Mouse (Mus musculus) embryonic facial prominence, embryonic 13.5 days (tissue): ENCODE measurements around the gene Best2. TPM values are rescaled to one million over a fixed set of nuclear protein-coding genes. Genes with fewer than 3 reads are reported as not detected.

Source experiments
- ATAC-seq: fragments of 200-750 bp; cut with Nextera tagmentation; 2 replicates; pipeline ENCODE4 v1.8.0; 2017; ENCODE audit warnings: low read depth; ENCODE audit not compliant: insufficient number of reproducible peaks, insufficient read depth, low FRiP score, low TSS enrichment
- H3K27ac ChIP-seq: fragments of 300-500 bp; sonication (generic); 2 replicates; pipeline ENCODE4 v1.5.1; 2015; ENCODE audit warnings: moderate library complexity, mild to moderate bottlenecking, inconsistent platforms
- H3K27me3 ChIP-seq: fragments of 300-500 bp; sonication (generic); 2 replicates; pipeline ENCODE4 v1.6.1; 2015; ENCODE audit warnings: mild to moderate bottlenecking, inconsistent platforms
- H3K36me3 ChIP-seq: fragments of 300-500 bp; sonication (generic); 2 replicates; pipeline ENCODE4 v1.6.1; 2015; ENCODE audit warnings: mild to moderate bottlenecking, inconsistent platforms
- H3K4me1 ChIP-seq: fragments of 300-500 bp; sonication (generic); 2 replicates; pipeline ENCODE4 v1.6.1; 2015; ENCODE audit warnings: inconsistent platforms
- H3K4me2 ChIP-seq: fragments of 300-500 bp; sonication (generic); 2 replicates; pipeline ENCODE4 v1.6.1; 2015; ENCODE audit warnings: moderate library complexity, mild to moderate bottlenecking, inconsistent platforms
- H3K4me3 ChIP-seq: fragments of 300-500 bp; sonication (generic); 2 replicates; pipeline ENCODE4 v1.5.1; 2015; ENCODE audit warnings: mild to moderate bottlenecking, inconsistent platforms
- H3K9ac ChIP-seq: fragments of 300-500 bp; sonication (generic); 2 replicates; pipeline ENCODE4 v1.6.1; 2015; ENCODE audit warnings: mild to moderate bottlenecking, inconsistent platforms
- H3K9me3 ChIP-seq: fragments of 300-500 bp; sonication (generic); 2 replicates; pipeline ENCODE4 v1.6.1; 2016; ENCODE audit warnings: inconsistent platforms
- WGBS: fragments of 180-500 bp; shearing (Covaris S2); methylation state at CpG from one replicate; pipeline ENCODE4 v1.1.7; 2015; ENCODE audit warnings: mixed read lengths; 5-methylcytosine and 5-hydroxymethylcytosine counted together
- polyA plus RNA-seq: library from polyadenylated mRNA; unstranded; fragments of >200 nt; fragmentation: Nextera tagmentation; extraction: Ambion mirVana; gene quantifications from 2 replicates; pipeline ENCODE4 v1.2.1, GENCODE M21; 2015

The Best2 gene
- polyA plus RNA-seq, 1 experiment from 2014 or later: 0.14 TPM

DNA sequence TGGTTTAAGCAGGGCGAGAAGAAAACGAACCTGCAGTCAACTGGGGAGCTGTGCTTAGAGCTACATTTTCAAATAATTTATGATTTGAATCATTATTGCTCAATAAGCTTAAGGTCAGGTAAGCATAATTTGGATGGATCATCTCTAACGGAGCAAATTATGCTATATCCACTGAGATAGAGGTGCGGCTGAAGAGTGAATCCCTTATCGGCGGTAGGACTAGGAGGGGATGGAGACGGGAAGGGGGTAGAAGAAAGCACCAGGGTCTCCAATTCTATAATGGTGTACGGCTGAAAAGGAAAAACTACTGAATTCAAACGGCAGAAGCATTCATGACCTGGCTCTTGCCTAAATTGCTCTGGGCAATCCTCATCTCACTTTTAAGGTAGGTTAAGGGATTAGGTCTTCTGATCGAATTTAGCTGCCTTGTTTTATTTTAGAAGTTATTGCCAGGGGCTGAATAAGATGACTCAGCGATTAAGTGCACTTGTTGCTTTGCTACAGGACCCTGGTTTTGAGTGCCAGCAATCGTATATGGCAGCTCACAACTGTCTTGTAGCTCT is 20.9 kb upstream of the Best2 start:
- H3K36me3 ChIP-seq: peaks cover 40% of the 10 kb centered on the region
- H3K9me3 ChIP-seq: no peaks in the 10 kb centered on the region
- peak overlapping the region; percentile 81 for H3K4me3 ChIP-seq
- H3K9ac ChIP-seq: peak overlapping the region; percentile 95
- no peaks in the 10 kb centered on the region for H3K27me3 ChIP-seq
- WGBS: 5% methylated on average over 12 of the region's 12 CpGs
- peaks cover 30% of the 10 kb centered on the region for H3K4me1 ChIP-seq
- peak overlapping the region; percentile 100 for H3K27ac ChIP-seq
- no peak for ATAC-seq
- H3K4me2 ChIP-seq: peak overlapping the region; percentile 80

DNA sequence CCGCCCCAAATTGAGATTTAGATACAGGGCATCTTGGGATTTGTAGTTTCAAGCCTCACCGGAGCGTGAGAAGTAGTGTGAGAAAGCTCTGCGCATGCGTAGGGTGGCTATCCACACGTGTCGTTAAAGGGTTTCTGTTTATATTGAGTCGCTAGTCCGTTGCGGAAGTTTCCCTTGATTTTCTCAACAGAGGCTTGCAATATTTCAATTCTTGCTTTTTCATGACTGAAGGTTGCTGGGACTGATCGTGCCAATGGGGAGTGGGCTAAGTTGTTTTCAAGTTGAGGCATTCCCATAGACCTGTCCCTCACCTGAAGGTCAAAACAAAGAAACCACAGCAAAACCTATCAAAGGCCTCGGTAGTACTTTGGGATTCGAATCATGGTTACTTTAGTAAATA is 20.4 kb upstream of the Best2 start:
- Histone ChIP-seq H3K4me3 (peak overlapping the region; percentile 81), H3K9me3 (no peaks in the 10 kb centered on the region), H3K27me3 (no peaks in the 10 kb centered on the region), H3K4me2 (peak overlapping the region; percentile 80), H3K36me3 (peaks cover 40% of the 10 kb centered on the region), H3K27ac (0 out of 2 replicates have a peak overlapping the region, but pooled peaks have one; percentile 100), H3K9ac (peak overlapping the region; percentile 95), H3K4me1 (peaks cover 30% of the 10 kb centered on the region)
- ATAC-seq: no peak
- WGBS: 5% methylated on average over 12 of the region's 13 CpGs

DNA sequence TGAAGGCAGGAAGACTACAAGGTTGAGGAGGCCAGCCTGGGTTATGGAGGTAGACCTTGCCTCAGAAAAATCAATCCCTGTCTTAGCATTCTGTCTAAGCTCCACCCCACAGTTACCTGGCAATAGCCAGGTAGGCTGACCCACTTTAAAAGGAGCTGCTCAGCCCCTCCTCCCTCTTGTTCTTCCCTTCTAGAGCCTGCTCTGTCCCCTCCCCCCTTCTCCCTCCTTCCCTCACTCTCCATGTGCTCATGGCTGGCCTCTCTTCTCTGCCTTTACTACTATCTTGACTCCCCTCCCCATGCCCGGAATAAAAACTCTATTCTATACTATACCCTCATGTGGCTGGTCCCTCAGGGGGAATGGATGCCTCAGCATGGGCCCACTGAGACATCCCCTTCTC is 19.5 kb upstream of the Best2 start:
- peak overlapping the region; percentile 14; the same call in 1 of the 2 replicates for H3K4me2 ChIP-seq
- H3K9me3 ChIP-seq: no peaks in the 10 kb centered on the region
- no peak for ATAC-seq
- H3K4me1 ChIP-seq: peaks cover 27% of the 10 kb centered on the region
- 54% methylated on average over 1 of the region's 1 CpGs for whole genome bisulfite sequencing
- no peak overlapping the region for H3K9ac ChIP-seq
- H3K4me3 ChIP-seq: no peak overlapping the region
- H3K36me3 ChIP-seq: peaks cover 49% of the 10 kb centered on the region
- H3K27ac ChIP-seq: no peak overlapping the region
- H3K27me3 ChIP-seq: no peaks in the 10 kb centered on the region

DNA sequence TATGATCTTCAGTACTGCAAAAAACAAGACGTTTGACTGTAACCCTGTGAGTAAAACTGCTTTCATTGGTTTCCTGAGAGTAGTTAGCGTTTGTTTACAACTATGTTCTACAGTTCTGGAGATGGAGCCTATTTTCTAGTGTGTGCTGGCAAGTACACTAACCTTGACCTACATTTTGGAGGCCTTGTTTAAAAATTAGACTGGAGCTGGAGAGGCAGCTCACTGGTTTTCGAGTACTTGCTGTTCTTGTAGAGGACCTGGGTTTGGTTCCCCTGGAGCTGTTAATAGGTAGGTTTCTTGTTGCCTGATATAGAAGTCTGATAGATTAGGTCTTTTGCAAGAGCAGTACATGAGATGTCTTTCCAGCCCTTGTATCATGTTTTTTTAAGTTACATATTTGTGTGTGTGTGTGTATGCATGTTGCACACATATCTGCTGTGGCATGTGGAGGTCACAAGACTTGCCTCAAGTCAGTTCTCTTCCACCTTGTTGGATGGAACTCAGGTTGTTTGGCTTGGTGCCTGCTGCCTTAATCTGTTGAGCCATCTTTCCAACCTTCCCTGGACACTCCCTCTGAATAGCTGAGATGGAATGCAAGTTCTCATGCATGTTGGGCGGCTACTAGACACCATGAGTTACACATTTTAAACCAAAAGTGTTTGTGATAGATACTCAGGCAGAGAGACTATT is 18.4 kb upstream of the Best2 start:
- ATAC-seq: no peak
- peaks cover 31% of the 10 kb centered on the region for H3K4me1 ChIP-seq
- no peak overlapping the region for H3K4me2 ChIP-seq
- no peaks in the 10 kb centered on the region for H3K27me3 ChIP-seq
- no peak overlapping the region for H3K27ac ChIP-seq
- H3K9ac ChIP-seq: no peak overlapping the region
- peaks cover 51% of the 10 kb centered on the region for H3K36me3 ChIP-seq
- no peak overlapping the region for H3K4me3 ChIP-seq
- H3K9me3 ChIP-seq: no peaks in the 10 kb centered on the region
- 84% methylated on average over 4 of the region's 4 CpGs for WGBS

DNA sequence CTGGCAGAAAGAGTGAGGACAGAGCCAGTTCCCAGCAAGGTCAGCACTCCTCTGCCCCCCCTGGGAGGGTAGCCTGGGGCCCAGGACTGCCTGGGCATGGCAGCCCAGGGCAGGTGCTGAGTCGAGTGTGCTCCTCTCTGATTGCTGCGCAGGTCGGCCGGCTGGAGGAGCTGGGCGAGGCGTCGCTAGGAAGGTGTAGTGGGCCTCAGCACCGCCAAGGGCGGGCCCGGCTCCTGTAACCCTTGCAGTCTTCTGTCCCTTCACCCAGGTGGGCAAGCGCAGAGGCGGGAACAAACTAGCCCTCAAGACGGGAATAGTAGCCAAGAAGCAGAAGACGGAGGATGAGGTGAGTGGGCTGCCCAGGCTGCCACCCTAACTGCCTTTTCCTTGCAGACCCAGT is 14.9 kb upstream of the Best2 start:
- H3K4me1 ChIP-seq: peaks cover 35% of the 10 kb centered on the region
- no peaks in the 10 kb centered on the region for H3K9me3 ChIP-seq
- no peak overlapping the region for H3K27ac ChIP-seq
- H3K36me3 ChIP-seq: peaks cover 51% of the 10 kb centered on the region
- peak overlapping the region; percentile 92; the same call in 1 of the 2 replicates for H3K4me2 ChIP-seq
- peak overlapping the region; percentile 100 for H3K9ac ChIP-seq
- no peak for ATAC-seq
- 87% methylated on average over 14 of the region's 14 CpGs for WGBS
- H3K27me3 ChIP-seq: no peaks in the 10 kb centered on the region
- H3K4me3 ChIP-seq: peak overlapping the region; percentile 99; the same call in 1 of the 2 replicates

DNA sequence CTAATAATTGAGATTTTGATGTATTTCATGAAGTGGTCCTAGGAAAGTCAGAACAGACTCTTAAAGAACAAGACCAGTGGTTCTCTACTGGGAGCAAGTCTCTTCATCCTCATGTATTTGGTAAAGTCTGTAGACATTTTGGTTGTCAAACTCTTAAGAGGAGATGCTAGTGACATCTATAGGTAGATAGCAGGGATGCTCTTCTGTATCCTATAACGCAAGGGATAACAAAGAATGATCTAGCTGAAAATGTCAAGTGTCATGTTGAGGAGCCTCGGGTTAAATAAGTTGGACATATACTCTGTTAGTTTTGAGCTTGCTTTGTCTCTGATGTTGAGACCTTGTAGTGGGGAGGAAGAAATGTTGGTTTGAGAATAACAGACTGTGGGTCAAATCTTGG is 13.6 kb upstream of the Best2 start:
- Histone ChIP-seq H3K4me3 (peak overlapping the region; percentile 99), H3K9me3 (no peaks in the 10 kb centered on the region), H3K4me1 (peaks cover 38% of the 10 kb centered on the region), H3K4me2 (peak overlapping the region; percentile 92), H3K36me3 (peaks cover 52% of the 10 kb centered on the region), H3K27ac (no peak overlapping the region), H3K27me3 (no peaks in the 10 kb centered on the region), H3K9ac (peak overlapping the region; percentile 100)
- ATAC-seq: no peak
- 25% methylated on average over 2 of the region's 2 CpGs for WGBS

DNA sequence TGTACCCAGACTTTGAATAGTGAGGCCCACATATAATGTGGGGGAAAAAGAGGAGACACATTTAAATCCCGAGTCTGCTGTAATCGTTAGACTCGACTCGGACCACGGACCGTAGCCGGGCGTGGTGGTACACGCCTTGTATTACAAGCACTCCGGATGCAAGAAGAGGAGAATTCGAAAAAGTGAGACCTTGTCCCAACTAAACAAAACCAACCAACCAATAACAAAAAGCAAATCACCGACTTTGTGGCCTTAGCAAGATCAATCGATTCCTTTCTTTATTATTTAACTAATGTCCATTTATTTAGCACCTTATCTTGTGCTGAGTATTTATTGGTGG is 13.2 kb upstream of the Best2 start:
- 2% methylated on average over 13 of the region's 13 CpGs for WGBS
- Histone ChIP-seq H3K4me3 (peak overlapping the region; percentile 99), H3K4me1 (peaks cover 38% of the 10 kb centered on the region), H3K9me3 (no peaks in the 10 kb centered on the region), H3K4me2 (peak overlapping the region; percentile 92), H3K9ac (peak overlapping the region; percentile 100), H3K27me3 (no peaks in the 10 kb centered on the region), H3K36me3 (peaks cover 52% of the 10 kb centered on the region), H3K27ac (peak overlapping the region; percentile 90)
- ATAC-seq: no peak

DNA sequence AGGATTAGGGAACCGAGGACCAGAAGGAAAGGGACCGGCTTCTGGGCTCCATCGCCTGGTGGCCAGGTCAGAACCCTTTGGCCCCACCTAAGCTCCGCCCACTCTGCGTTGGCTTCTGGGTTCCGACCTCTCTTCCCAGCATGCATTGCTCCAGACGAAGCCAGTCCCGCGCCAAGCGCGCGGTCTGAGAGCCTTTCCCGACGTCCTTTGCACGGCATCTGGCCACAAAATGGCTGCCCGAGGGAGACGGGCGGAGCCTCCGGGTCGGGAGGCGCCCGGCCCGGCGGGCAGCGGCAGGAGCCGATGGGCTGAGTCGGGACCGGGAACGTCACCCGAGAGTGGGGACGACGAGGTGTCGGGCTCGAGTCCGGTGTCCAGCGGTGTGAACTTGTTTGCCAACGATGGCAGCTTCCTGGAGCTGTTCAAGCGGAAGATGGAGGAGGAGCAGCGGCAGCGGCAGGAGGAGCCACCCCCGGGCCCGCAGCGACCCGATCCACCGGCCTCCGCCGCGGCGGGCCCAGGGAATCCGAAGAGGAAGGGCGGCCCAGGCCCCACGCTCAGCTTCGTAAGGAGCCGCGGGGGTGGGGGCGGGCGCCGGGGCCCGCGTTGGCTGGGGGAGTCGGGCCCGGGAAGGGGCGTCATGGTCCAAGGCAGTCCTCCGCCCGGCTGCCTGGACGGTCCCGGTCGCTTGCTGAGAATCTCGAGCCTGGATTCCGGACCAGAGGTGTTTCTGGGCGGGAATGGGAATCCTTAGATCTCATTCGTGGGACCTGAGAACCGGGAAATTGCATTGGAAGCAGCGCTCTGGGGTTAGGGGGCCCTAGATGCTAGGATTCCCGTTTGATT is 12.6 kb upstream of the Best2 start, which contains the start of gene Trir:
Gene Trir, plus strand, starts transcription at position 154 of the 846 bp plus-strand sequence.
- WGBS: under 1% methylated on average over 75 of the region's 75 CpGs

DNA sequence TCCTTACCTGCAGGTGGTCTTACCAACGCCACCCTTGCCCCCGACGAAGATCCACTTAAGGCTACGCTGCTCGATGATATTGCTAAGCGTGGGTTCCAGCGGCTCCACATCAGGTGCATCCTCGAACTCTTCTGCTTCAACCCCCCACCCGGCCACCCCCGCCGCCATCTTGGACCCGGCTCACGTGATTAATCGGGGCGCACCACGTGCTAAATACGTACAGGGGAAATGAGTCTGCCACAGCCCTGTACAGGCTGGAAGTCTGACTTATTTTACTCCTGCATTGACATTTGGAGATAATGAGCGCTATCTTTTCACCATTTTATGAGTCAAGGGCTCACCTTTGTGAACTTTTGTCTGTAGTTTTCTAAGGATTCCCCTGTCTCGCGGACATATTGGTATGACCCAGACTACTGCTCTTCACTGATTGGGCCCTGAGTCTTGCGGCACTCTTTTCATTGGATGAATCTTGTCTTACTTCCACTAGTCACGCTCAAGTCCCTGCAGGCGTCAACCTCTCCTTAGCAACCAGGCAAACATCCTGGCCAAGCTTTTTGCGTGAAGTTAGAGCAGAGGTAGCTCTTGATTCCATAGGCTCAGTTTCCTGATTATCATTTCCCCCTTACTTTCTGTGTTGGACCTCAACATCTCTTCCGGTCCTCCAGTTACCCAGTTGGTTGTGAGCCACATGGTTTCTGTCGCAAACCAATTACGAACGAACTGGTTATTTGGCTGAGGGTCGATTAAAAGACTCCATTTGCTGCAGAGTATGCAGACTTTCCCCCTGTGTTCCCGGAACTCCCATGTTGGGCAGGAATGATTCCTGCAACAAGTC is 11.0 kb upstream of the Best2 start, which contains the start of gene Asna1:
Gene Asna1, minus strand, starts transcription at position 184 of the 835 bp plus-strand sequence.
- peak within 1 kb of the TSS; percentile 99 for H3K4me3 ChIP-seq
- no peaks in the 10 kb centered on the region for H3K27me3 ChIP-seq
- H3K9me3 ChIP-seq: no peaks in the 10 kb centered on the region
- H3K9ac ChIP-seq: peak within 1 kb of the TSS; percentile 76
- 6% methylated on average over 30 of the region's 30 CpGs for WGBS
- ATAC-seq: peak; percentile 83
- peaks cover 53% of the 10 kb centered on the region for H3K36me3 ChIP-seq
- H3K4me2 ChIP-seq: peak within 1 kb of the TSS; percentile 92
- peak within 1 kb of the TSS; percentile 90 for H3K27ac ChIP-seq
- peaks cover 38% of the 10 kb centered on the region for H3K4me1 ChIP-seq

More for the DNA sequence above, 12.6 kb upstream of the Best2 start, which contains the start of gene Trir:
- Histone ChIP-seq H3K9ac (peak within 1 kb of the TSS; percentile 100), H3K36me3 (peaks cover 52% of the 10 kb centered on the region), H3K27ac (peak within 1 kb of the TSS; percentile 90), H3K27me3 (no peaks in the 10 kb centered on the region), H3K9me3 (no peaks in the 10 kb centered on the region), H3K4me3 (peak within 1 kb of the TSS; percentile 99), H3K4me1 (peaks cover 38% of the 10 kb centered on the region), H3K4me2 (peak within 1 kb of the TSS; percentile 92)
- ATAC-seq: peak; percentile 77

DNA sequence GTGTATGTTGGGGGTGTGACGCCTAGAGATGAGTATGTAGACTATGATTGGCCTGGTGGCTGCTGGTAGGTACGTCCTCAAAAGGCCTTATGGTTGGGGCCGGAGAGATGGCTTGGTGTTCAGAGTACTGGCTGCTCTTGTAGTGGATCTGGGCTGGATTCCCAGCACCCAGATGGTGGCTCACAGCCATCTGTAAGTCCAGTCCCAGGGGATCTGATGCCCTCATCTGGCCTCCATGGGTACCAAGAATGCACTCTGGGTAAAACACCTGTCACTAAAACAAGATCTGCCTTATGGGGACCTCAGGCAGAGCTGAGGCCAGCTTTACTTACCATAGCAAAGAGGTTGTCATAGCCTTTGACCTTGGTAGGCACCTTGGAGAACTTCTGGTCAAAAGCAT is 9.5 kb upstream of the Best2 start:
- WGBS: 94% methylated on average over 3 of the region's 3 CpGs
- H3K36me3 ChIP-seq: peaks cover 53% of the 10 kb centered on the region
- H3K27ac ChIP-seq: no peak overlapping the region
- no peaks in the 10 kb centered on the region for H3K9me3 ChIP-seq
- no peak for ATAC-seq
- no peak overlapping the region for H3K9ac ChIP-seq
- H3K4me1 ChIP-seq: peaks cover 34% of the 10 kb centered on the region
- peak overlapping the region; percentile 99 for H3K4me3 ChIP-seq
- H3K4me2 ChIP-seq: peak overlapping the region; percentile 92
- H3K27me3 ChIP-seq: no peaks in the 10 kb centered on the region
